Mouse (Mus musculus): ENCODE data around the gene Xpnpep1. TPM values are rescaled to one million over a fixed set of nuclear protein-coding genes. Genes with fewer than 3 reads are reported as not detected.

Gene Xpnpep1
- polyA plus RNA-seq, 1 experiment from 2014 or later: 177 TPM

- Histone ChIP-seq H3K27ac (replicated peaks; ENCODE audit: low read depth, low read length) (no peak overlapping the region), H3K9ac (replicated peaks; ENCODE audit: low read length) (no peak overlapping the region), H3K27me3 (ENCODE audit: control insufficient read depth, insufficient read depth, low read length) (no peaks in the 10 kb centered on the region), H3K36me3 (replicated peaks; ENCODE audit: control insufficient read depth, insufficient read depth, low read depth, low read length) (peaks cover 5% of the 10 kb centered on the region), H3K4me2 (ENCODE audit: low read depth, low read length) (no peak overlapping the region), H3K4me1 (ENCODE audit: control insufficient read depth, insufficient read depth, low read length) (no peaks in the 10 kb centered on the region), H3K9me3 (replicated peaks; ENCODE audit: control insufficient read depth, low read length) (no peaks in the 10 kb centered on the region), H3K4me3 (ENCODE audit: low read depth, low read length) (no peak overlapping the region)
- ATAC-seq (replicated peaks; ENCODE audit: insufficient number of reproducible peaks, low FRiP score, low TSS enrichment, low read depth) (no peak), DNase-seq (ENCODE audit: low spot score) (no peak)
- 86% methylated on average over 10 of the region's 10 CpGs for WGBS
Observed at GRCm38 (mm10) chr19:53023189-53023588, 16.8 kb downstream of the Xpnpep1 start.

- 87% methylated on average over 8 of the region's 8 CpGs for WGBS
- no peak overlapping the region for H3K27ac ChIP-seq (replicated peaks; ENCODE audit: low read depth, low read length)
- no peak for ATAC-seq (replicated peaks; ENCODE audit: insufficient number of reproducible peaks, low FRiP score, low TSS enrichment, low read depth)
- no peak for DNase-seq (ENCODE audit: low spot score)
- H3K9me3 ChIP-seq (replicated peaks; ENCODE audit: control insufficient read depth, low read length): no peaks in the 10 kb centered on the region
- no peak overlapping the region for H3K4me2 ChIP-seq (ENCODE audit: low read depth, low read length)
- peaks cover 5% of the 10 kb centered on the region for H3K36me3 ChIP-seq (replicated peaks; ENCODE audit: control insufficient read depth, insufficient read depth, low read depth, low read length)
- H3K27me3 ChIP-seq (ENCODE audit: control insufficient read depth, insufficient read depth, low read length): no peaks in the 10 kb centered on the region
- no peak overlapping the region for H3K4me3 ChIP-seq (ENCODE audit: low read depth, low read length)
- no peak overlapping the region for H3K9ac ChIP-seq (replicated peaks; ENCODE audit: low read length)
- H3K4me1 ChIP-seq (ENCODE audit: control insufficient read depth, insufficient read depth, low read length): no peaks in the 10 kb centered on the region
Observed at GRCm38 (mm10) chr19:53022037-53022614, 17.9 kb downstream of the Xpnpep1 start.

- no peak overlapping the region for H3K9ac ChIP-seq (replicated peaks; ENCODE audit: low read length)
- DNase-seq (ENCODE audit: low spot score): no peak
- H3K4me3 ChIP-seq (ENCODE audit: low read depth, low read length): no peak overlapping the region
- H3K9me3 ChIP-seq (replicated peaks; ENCODE audit: control insufficient read depth, low read length): no peaks in the 10 kb centered on the region
- ATAC-seq (replicated peaks; ENCODE audit: insufficient number of reproducible peaks, low FRiP score, low TSS enrichment, low read depth): no peak
- H3K36me3 ChIP-seq (replicated peaks; ENCODE audit: control insufficient read depth, insufficient read depth, low read depth, low read length): peaks cover 5% of the 10 kb centered on the region
- no peak overlapping the region for H3K27ac ChIP-seq (replicated peaks; ENCODE audit: low read depth, low read length)
- no peaks in the 10 kb centered on the region for H3K4me1 ChIP-seq (ENCODE audit: control insufficient read depth, insufficient read depth, low read length)
- 73% methylated on average over 10 of the region's 10 CpGs for WGBS
- no peak overlapping the region for H3K4me2 ChIP-seq (ENCODE audit: low read depth, low read length)
- H3K27me3 ChIP-seq (ENCODE audit: control insufficient read depth, insufficient read depth, low read length): no peaks in the 10 kb centered on the region
Observed at GRCm38 (mm10) chr19:53021537-53021936, 18.5 kb downstream of the Xpnpep1 start.

GRCm38 (mm10) chr19:53019716-53020463 is 20.1 kb downstream of the Xpnpep1 start:
- Histone ChIP-seq H3K4me2 (ENCODE audit: low read depth, low read length) (no peak overlapping the region), H3K4me3 (ENCODE audit: low read depth, low read length) (no peak overlapping the region), H3K27ac (replicated peaks; ENCODE audit: low read depth, low read length) (no peak overlapping the region), H3K9me3 (replicated peaks; ENCODE audit: control insufficient read depth, low read length) (no peaks in the 10 kb centered on the region), H3K4me1 (ENCODE audit: control insufficient read depth, insufficient read depth, low read length) (peaks cover 3% of the 10 kb centered on the region; the same call in 1 of the 2 replicates), H3K36me3 (replicated peaks; ENCODE audit: control insufficient read depth, insufficient read depth, low read depth, low read length) (peaks cover 5% of the 10 kb centered on the region), H3K27me3 (ENCODE audit: control insufficient read depth, insufficient read depth, low read length) (no peaks in the 10 kb centered on the region), H3K9ac (replicated peaks; ENCODE audit: low read length) (no peak overlapping the region)
- DNase-seq (ENCODE audit: low spot score) (peak; percentile 65), ATAC-seq (replicated peaks; ENCODE audit: insufficient number of reproducible peaks, low FRiP score, low TSS enrichment, low read depth) (peak; percentile 40; the same call in 1 of the 2 replicates)
- WGBS: 67% methylated on average over 13 of the region's 13 CpGs

GRCm38 (mm10) chr19:53017954-53018353 is 22.1 kb downstream of the Xpnpep1 start:
- Histone ChIP-seq H3K4me1 (ENCODE audit: control insufficient read depth, insufficient read depth, low read length) (peaks cover 3% of the 10 kb centered on the region; the same call in 1 of the 2 replicates), H3K9ac (replicated peaks; ENCODE audit: low read length) (no peak overlapping the region), H3K36me3 (replicated peaks; ENCODE audit: control insufficient read depth, insufficient read depth, low read depth, low read length) (no peaks in the 10 kb centered on the region), H3K27ac (replicated peaks; ENCODE audit: low read depth, low read length) (no peak overlapping the region), H3K9me3 (replicated peaks; ENCODE audit: control insufficient read depth, low read length) (no peaks in the 10 kb centered on the region), H3K4me3 (ENCODE audit: low read depth, low read length) (no peak overlapping the region), H3K4me2 (ENCODE audit: low read depth, low read length) (no peak overlapping the region), H3K27me3 (ENCODE audit: control insufficient read depth, insufficient read depth, low read length) (no peaks in the 10 kb centered on the region)
- 86% methylated on average over 9 of the region's 9 CpGs for WGBS
- DNase-seq (ENCODE audit: low spot score): no peak
- no peak for ATAC-seq (replicated peaks; ENCODE audit: insufficient number of reproducible peaks, low FRiP score, low TSS enrichment, low read depth)

- Histone ChIP-seq H3K27me3 (ENCODE audit: control insufficient read depth, insufficient read depth, low read length) (no peaks in the 10 kb centered on the region), H3K36me3 (replicated peaks; ENCODE audit: control insufficient read depth, insufficient read depth, low read depth, low read length) (0 out of 2 replicates have a peak, but pooled peaks cover under 1% of the 10 kb centered on the region), H3K4me1 (ENCODE audit: control insufficient read depth, insufficient read depth, low read length) (peaks cover 3% of the 10 kb centered on the region; the same call in 1 of the 2 replicates), H3K9me3 (replicated peaks; ENCODE audit: control insufficient read depth, low read length) (no peaks in the 10 kb centered on the region), H3K4me2 (ENCODE audit: low read depth, low read length) (no peak overlapping the region), H3K4me3 (ENCODE audit: low read depth, low read length) (no peak overlapping the region), H3K9ac (replicated peaks; ENCODE audit: low read length) (no peak overlapping the region), H3K27ac (replicated peaks; ENCODE audit: low read depth, low read length) (no peak overlapping the region)
- ATAC-seq (replicated peaks; ENCODE audit: insufficient number of reproducible peaks, low FRiP score, low TSS enrichment, low read depth) (no peak), DNase-seq (ENCODE audit: low spot score) (no peak)
- WGBS: 80% methylated on average over 11 of the region's 11 CpGs
Observed at GRCm38 (mm10) chr19:53017248-53017647, 22.8 kb downstream of the Xpnpep1 start.

- ATAC-seq (replicated peaks; ENCODE audit: insufficient number of reproducible peaks, low FRiP score, low TSS enrichment, low read depth) (no peak), DNase-seq (ENCODE audit: low spot score) (no peak)
- Histone ChIP-seq H3K27ac (replicated peaks; ENCODE audit: low read depth, low read length) (no peak overlapping the region), H3K36me3 (replicated peaks; ENCODE audit: control insufficient read depth, insufficient read depth, low read depth, low read length) (peaks cover 5% of the 10 kb centered on the region; the same call in 1 of the 2 replicates), H3K27me3 (ENCODE audit: control insufficient read depth, insufficient read depth, low read length) (no peaks in the 10 kb centered on the region), H3K9ac (replicated peaks; ENCODE audit: low read length) (no peak overlapping the region), H3K9me3 (replicated peaks; ENCODE audit: control insufficient read depth, low read length) (no peaks in the 10 kb centered on the region), H3K4me3 (ENCODE audit: low read depth, low read length) (no peak overlapping the region), H3K4me1 (ENCODE audit: control insufficient read depth, insufficient read depth, low read length) (peaks cover 3% of the 10 kb centered on the region; the same call in 1 of the 2 replicates), H3K4me2 (ENCODE audit: low read depth, low read length) (no peak overlapping the region)
- 67% methylated on average over 21 of the region's 21 CpGs for WGBS
Observed at GRCm38 (mm10) chr19:53014910-53015710, 24.9 kb downstream of the Xpnpep1 start.
